Mouse (Mus musculus) brown adipose tissue, adult 24 weeks (tissue): ENCODE results near the gene Ascc1. TPM values are rescaled to one million over a fixed set of nuclear protein-coding genes. Genes with fewer than 3 reads are reported as not detected.

Experiments
- H3K27ac ChIP-seq: fragments of 200-500 bp; replicated peaks from 2 replicates; pipeline ENCODE4 v1.5.1; 2012; ENCODE audit warnings: low read depth, mild to moderate bottlenecking, low read length
- H3K4me1 ChIP-seq: fragments of 200-500 bp; 2 replicates; pipeline ENCODE4 v1.6.1; 2012; ENCODE audit warnings: low read length, mixed read lengths; ENCODE audit not compliant: control insufficient read depth, insufficient read depth, insufficient read length
- H3K4me3 ChIP-seq: fragments of 200-500 bp; 2 replicates; pipeline ENCODE4 v1.5.1; 2012; ENCODE audit warnings: low read depth, mild to moderate bottlenecking, low read length, moderate library complexity; ENCODE audit not compliant: insufficient read depth
- polyA plus RNA-seq: library from polyadenylated mRNA; stranded (reverse); fragments of >200 nt; gene quantifications from 2 replicates; pipeline ENCODE4 v1.2.4, GENCODE M21; 2012; ENCODE audit not compliant: missing spikeins, insufficient read depth, insufficient read length

Gene Ascc1
- polyA plus RNA-seq, 1 experiment: 20.6 TPM

DNA sequence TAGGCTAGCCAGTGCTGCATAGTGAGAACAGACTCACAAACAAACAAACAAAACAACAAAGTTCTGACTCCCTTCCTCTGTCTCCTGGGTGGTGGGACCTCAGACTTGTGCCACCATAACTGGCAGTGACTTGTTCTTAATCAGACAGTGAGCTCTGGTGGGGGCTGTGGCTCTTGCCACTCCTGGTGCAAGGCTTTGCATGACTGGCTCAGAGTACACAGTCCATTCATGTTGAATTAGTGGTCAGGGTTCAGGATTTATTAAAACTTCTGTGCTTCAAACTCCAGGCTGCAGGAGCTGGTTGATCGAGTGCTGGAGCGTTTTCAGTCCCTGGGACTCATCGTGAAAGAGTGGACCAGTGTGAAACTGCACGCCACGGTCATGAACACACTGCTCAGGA, 59.6 kb downstream of the Ascc1 start:
- Histone ChIP-seq H3K27ac (no peak overlapping the region), H3K4me3 (no peak overlapping the region), H3K4me1 (no peaks in the 10 kb centered on the region)

DNA sequence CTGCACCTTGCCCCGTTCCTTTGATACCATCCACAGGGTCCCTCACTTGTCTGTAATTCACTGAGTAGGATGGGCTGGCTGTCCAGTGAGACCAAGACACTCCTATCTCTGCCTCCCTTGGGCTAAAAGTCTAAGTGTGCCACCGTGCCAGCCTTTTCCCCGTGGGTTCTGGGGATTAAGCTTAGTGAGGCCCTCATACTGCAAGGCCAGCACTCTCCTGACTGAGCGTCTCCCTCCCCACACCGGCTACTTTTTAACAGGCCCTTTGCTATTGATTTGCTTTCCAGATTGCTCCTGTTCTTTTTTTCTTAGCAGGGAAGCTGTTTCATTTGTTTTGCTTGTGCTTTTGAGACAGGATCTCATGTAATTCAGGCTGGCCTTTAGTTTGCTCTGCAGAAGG, 60.3 kb downstream of the Ascc1 start:
- Histone ChIP-seq H3K4me3 (no peak overlapping the region), H3K4me1 (no peaks in the 10 kb centered on the region), H3K27ac (no peak overlapping the region)

DNA sequence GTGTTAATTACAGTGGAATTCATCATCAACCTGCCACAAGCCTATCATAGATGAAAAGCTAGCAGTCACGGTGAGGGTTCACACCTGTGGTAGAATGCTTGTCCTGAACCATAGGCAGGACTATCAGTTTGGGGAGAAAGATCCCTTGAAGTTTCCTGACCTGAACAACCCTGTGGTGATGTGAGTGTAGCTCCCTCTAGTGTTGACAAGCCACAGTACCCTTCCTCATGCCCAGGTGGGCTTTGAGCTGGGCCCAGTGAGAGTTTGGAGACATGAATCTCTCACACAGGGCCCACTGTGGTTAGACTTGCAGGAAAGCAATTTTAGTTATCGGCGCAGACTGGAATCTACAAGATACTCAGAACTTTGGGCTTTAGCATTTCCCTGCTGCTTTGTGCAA, 63.9 kb downstream of the Ascc1 start:
- Histone ChIP-seq H3K4me3 (no peak overlapping the region), H3K4me1 (no peaks in the 10 kb centered on the region), H3K27ac (no peak overlapping the region)

DNA sequence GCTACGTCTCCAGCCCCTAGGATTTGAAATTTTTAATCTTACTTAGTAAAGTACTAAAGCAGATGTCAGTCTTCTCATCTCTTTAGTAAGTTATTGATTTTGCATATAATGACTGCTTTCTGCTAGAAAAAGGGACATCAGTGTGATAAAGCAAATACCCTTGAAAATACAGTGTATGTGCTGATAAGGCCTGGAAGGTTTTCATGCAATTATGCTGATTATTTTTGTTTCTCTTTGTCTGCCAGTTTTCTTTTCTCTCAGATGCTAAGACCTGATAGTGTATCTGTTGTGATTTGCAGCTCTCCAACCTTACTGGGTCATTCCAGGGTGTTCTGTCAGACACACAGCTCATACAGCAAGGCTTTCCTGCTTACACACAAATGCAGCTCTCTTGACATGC, 72.6 kb downstream of the Ascc1 start:
- 0 out of 2 replicates have a peak, but pooled peaks cover 6% of the 10 kb centered on the region for H3K4me1 ChIP-seq
- no peak overlapping the region for H3K4me3 ChIP-seq
- no peak overlapping the region for H3K27ac ChIP-seq

DNA sequence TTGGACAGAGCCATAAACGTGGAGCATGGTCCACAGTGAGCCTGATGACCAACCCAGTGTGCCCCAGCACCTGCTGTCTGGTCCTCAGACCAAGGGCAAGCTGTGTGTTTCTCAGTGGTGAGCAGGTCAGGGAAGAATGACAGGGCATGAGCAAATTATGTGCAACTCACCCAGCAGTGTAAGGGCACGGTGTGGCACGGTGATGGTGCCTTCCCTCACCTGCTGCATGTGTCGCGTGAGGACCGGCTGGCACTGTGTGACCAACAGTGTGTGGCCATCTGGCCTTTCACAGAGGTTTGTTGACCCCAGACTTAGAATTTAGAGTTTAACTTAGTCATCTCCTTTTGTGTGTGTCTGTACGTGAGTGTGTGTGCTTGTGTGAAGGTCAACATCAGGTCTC, 74.6 kb downstream of the Ascc1 start:
- Histone ChIP-seq H3K4me1 (peaks cover 16% of the 10 kb centered on the region), H3K4me3 (no peak overlapping the region), H3K27ac (no peak overlapping the region)

DNA sequence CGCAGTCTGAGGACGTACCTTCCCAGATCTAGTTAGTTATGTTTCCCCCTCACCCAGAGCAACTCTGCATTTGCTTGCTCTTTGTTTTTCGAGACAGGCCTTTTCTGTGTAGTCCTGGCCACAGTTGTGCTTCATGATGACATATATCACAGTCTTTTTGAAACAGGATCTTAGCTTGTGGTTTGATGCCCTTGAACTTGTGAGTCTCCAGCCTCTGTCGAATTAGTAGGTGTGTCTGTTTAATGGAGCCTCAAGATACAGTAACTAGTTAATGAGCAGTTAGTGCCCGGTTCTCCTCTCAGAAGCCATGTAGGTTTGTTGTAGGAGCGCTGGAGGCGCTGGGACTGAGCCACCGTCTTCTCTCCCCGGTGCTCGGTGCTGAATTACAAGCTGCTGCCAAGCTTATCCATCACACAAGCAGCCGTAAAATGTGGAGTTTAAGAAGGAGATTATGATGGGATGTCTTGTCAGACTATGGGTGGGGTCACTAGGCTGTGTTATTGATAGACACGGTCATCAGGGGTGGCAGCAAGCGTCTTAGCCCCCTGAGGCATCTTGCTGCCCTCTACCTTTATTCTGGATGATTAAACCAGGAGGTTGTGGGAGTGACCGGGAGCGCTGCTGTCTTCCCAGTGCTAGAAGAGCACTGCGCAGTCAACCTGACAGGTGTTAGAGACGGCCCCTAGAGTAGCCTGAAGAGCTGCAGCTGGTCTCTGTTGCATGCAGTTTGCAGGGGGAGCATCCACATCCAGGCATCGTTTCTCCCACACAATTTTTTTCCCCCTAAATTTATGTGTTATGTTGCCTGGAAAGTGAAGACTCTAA, 75.3 kb downstream of the Ascc1 start:
- Histone ChIP-seq H3K4me1 (peaks cover 19% of the 10 kb centered on the region), H3K4me3 (no peak overlapping the region), H3K27ac (no peak overlapping the region)

DNA sequence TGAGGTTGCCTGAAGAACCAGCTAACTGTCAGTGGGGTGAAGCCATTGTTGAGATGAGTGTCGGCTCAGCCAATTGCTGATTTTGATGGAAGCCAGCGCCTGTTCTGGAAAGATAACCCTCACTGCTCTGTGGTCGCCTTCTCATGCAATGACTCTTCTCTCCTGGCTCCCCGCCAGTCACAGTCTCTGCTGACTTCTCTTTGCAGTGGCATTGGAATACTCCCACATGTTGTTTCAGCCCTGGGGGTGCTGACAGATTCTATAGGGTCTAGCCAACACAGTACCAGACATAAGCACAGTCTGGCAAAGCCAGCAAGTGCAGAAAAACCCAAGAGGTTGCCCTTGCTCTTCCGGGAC, 75.9 kb downstream of the Ascc1 start:
- no peak overlapping the region for H3K27ac ChIP-seq
- H3K4me3 ChIP-seq: no peak overlapping the region
- peaks cover 19% of the 10 kb centered on the region for H3K4me1 ChIP-seq

DNA sequence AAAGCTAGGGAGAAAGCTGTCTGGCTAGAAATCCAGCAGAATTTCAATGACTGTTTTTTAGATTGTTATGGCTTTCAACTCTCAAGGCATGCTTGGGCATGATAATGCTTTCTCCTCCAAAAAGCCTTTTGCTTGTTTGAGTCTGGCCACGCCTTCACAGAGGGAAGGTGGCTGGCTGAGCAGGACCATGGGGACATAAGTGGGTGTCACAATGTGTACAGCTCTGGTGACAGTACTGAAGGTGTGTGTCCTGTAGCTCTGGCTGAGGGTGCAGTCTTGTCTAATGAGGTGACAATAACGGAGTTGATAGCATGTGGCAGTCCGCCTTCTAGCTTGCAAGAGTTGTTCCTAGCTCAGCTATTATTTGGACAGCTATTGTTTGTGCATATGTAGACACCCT, 77.6 kb downstream of the Ascc1 start:
- Histone ChIP-seq H3K27ac (no peak overlapping the region), H3K4me3 (no peak overlapping the region), H3K4me1 (peaks cover 19% of the 10 kb centered on the region)

DNA sequence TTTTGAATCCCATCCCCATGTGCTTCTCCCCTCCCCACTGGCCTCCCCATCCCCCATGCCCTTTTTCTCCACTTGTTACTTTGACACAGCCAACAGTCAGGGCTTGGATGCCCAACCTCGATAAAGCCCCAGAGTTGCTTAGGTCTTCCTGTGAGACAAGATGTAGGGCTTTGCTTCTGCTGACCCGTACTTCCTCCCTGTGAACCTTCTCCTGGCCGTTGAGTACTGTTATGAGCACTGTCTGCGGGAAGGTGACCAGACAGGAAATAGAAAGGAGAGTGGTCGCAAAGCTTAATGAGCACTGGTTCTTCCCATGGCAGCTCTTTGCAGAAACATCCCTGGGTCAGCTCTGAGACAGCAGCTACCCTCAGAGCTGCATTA, 78.0 kb downstream of the Ascc1 start:
- peaks cover 19% of the 10 kb centered on the region for H3K4me1 ChIP-seq
- H3K4me3 ChIP-seq: no peak overlapping the region
- no peak overlapping the region for H3K27ac ChIP-seq

DNA sequence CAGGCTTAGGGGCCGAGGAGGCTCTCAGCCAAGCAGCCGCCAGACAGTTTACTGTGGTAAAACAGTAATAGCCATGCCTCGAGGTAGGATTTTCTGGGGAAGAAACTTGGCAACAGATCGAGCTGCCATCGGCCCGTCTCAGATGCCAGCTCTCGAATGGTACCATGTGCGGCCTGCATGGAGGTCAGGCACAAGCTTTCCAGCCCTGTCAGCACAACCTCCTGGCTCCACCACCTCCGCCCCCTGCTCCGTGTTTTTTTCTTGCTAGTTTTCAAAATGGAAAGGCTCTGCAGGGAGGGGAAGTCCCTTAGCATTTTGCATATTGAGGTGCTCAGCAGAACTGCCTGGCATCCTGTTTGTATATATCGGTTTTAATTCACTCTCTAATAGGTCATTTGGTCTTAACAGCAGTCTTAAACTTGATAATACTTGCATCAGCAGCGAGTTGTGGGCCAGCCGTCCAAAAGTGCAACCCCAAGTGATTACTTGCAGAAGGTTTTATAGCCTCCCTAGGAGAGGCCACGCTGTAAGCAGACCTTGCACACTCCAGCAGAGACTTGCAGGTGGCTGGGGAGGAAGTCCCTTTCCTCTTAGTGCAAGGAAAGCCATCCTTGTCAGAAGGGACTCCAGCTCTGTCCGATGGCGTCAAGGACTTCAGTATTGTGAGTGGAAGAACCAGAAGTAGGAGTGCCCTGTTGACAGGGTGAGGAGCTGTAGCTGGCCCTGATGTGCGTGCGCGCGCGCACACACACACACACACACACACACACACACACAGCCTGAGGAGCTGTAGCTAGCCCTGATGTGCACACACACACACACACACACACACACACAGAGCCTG, 78.6 kb downstream of the Ascc1 start:
- no peak overlapping the region for H3K4me3 ChIP-seq
- H3K27ac ChIP-seq: no peak overlapping the region; the same call in 1 of the 2 replicates
- H3K4me1 ChIP-seq: peaks cover 19% of the 10 kb centered on the region

DNA sequence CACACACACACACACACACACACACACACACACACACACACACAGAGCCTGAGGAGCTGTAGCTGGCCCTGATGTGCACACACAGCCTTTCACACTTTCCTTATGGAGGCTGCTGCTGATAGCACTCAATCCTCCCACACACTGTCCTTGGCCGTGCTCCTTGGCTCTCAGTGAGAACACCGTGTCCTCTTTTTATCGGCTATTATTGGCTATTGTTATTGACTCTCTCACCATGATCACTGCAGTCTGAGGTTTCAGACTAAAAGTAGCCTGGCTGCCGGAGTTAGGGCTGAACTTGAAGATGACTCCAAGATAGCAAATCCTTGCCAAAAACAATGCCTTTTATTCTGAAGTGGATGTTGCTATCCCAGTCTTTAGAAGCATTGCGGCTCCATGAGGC, 79.3 kb downstream of the Ascc1 start:
- Histone ChIP-seq H3K27ac (0 out of 2 replicates have a peak overlapping the region, but pooled peaks have one; percentile 23), H3K4me3 (no peak overlapping the region), H3K4me1 (peaks cover 19% of the 10 kb centered on the region)

DNA sequence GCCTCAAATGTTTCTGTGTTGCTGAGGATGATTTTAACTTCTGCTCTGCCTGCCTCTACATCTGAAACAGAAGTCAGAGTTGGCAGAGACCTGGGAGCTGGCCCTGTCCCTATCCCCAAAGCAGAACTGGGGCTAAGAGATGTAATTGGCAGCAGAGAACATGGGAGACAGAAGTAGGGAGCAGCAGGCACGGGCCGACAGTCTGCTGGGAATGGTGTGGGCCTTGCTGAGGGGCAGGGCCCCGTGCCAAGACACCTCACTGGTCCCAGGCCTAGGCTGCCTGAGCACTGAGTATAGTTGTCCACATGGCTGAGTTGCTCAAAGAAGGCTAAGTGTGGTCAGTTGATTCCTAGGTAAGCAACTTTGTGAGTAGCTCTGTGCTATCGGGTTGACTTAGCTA, 81.5 kb downstream of the Ascc1 start:
- H3K27ac ChIP-seq: no peak overlapping the region
- no peak overlapping the region for H3K4me3 ChIP-seq
- peaks cover 13% of the 10 kb centered on the region for H3K4me1 ChIP-seq

DNA sequence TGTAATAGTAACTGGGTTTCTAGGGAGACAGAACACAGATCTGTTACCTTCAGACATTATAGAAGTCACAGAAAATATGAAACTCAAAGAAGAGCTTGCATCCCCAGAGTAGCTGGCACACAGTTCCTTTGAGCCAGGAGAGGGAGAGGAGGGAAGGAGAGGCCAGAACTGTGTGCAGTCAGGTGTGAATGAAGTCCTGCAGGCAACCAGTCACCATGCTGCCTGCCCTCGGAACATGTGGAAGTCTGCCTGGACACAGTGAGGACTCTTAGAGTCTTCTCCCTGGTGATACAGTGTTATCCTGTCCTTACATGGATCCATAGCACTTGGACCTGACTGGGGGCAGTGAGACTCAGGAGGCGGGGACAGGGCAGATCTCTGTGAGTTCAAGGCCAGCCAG, 89.7 kb downstream of the Ascc1 start:
- Histone ChIP-seq H3K4me1 (no peaks in the 10 kb centered on the region), H3K27ac (no peak overlapping the region), H3K4me3 (no peak overlapping the region)

DNA sequence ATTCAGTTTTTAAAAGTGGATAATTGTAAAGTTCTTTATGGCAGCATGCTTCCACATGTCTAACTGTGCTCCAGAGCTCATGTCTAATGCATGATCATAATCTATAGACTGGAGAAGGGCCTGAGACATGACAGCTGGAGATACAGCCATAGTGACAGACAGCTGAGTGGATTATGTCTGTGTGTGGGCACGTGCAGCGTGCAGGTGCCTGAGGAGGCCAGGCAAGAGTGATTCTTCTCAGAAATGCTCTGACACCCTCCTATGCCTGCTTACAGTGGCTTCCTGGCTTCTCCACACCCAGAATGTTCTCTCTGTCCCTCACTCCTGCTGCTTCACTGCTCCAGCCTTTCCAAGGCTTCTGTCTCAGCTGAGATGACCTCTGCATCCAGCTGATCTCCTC, 91.1 kb downstream of the Ascc1 start:
- H3K4me3 ChIP-seq: no peak overlapping the region
- no peaks in the 10 kb centered on the region for H3K4me1 ChIP-seq
- H3K27ac ChIP-seq: no peak overlapping the region

DNA sequence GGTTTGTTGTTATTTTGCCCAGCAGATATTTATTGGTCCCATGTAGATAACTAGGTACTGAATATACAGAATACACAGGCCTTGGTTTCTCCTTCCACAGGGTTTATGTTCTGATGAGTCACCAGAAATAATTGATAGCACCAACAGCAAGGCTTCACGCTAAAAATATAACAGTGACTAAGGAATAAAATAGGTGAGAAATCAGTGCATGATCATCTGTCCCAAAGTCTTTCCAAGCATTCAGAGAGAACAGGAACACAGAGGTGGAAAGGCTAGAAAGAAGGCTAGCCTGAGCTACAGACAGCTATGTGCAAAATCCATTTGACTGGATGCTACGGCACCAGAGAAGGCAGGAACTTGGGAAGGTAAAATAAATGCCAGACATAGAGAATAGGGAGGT, 93.0 kb downstream of the Ascc1 start:
- H3K4me1 ChIP-seq: no peaks in the 10 kb centered on the region
- H3K27ac ChIP-seq: no peak overlapping the region
- H3K4me3 ChIP-seq: no peak overlapping the region

DNA sequence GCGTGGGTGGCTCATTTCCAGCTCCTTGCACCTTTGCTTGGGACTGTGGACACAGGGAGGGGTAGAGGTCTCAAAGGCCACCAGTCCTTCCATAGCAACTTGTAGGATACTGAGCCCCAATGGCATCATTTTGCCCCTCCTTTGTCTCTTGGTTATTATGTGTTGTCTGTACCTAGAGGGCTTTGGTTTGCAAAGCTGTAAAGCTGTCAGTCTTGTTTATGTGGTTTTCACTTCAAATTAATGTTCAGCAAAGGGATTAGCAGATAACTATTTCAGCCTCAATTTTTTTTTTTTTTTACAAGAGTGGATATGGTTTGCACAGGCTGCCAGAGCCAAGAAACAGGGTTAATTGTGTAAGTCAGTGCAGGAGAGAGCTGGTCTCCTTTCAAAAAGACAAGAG, 93.7 kb downstream of the Ascc1 start:
- no peak overlapping the region for H3K4me3 ChIP-seq
- no peak overlapping the region for H3K27ac ChIP-seq
- no peaks in the 10 kb centered on the region for H3K4me1 ChIP-seq
